Mouse (Mus musculus) erythroblast, embryonic 14.5 days (primary cell): ENCODE data around the gene Ptprj.

Experiments used
- GATA1 ChIP-seq: IDR thresholded peaks from 2 replicates; pipeline ENCODE4 v1.6.1; 2012; ENCODE audit warnings: low read length, inconsistent platforms, mixed read lengths
- TAL1 ChIP-seq: IDR thresholded peaks from 3 replicates; pipeline ENCODE4 v1.6.1; 2012; ENCODE audit warnings: low read length, inconsistent platforms, mixed read lengths

DNA sequence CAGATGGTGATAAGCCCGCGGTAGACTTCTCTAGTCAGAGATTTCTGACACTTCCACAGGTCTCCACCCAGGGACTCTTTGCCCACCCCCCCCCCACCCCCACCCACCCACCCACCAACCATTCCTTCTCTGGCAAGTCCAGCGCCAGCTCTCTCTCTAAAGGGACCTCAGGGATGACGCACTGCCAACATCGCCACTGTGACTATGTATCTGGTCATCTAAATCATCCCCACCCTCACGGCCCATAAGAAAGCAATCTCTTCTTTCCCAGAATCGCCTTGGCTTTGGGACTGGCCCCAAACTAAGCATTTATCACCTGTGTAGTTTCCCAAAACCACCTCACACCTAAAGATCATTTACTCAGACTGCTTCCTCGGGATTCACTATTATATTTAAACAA, 5.9 kb downstream of the Ptprj start:
- TF ChIP-seq GATA1 (no peak), TAL1 (no peak)
